Mouse (Mus musculus) G1E (cell line): ENCODE data around the gene Hsp90aa1.

Source experiments
- CTCF ChIP-seq: IDR thresholded peaks from 2 replicates; pipeline ENCODE4 v1.5.1; 2012; ENCODE audit warnings: low read depth, low read length, inconsistent platforms, mixed read lengths
- GATA1 ChIP-seq: IDR thresholded peaks from 2 replicates; pipeline ENCODE4 v1.6.1; 2012; ENCODE audit warnings: borderline replicate concordance, low read length, inconsistent platforms, mixed read lengths

DNA sequence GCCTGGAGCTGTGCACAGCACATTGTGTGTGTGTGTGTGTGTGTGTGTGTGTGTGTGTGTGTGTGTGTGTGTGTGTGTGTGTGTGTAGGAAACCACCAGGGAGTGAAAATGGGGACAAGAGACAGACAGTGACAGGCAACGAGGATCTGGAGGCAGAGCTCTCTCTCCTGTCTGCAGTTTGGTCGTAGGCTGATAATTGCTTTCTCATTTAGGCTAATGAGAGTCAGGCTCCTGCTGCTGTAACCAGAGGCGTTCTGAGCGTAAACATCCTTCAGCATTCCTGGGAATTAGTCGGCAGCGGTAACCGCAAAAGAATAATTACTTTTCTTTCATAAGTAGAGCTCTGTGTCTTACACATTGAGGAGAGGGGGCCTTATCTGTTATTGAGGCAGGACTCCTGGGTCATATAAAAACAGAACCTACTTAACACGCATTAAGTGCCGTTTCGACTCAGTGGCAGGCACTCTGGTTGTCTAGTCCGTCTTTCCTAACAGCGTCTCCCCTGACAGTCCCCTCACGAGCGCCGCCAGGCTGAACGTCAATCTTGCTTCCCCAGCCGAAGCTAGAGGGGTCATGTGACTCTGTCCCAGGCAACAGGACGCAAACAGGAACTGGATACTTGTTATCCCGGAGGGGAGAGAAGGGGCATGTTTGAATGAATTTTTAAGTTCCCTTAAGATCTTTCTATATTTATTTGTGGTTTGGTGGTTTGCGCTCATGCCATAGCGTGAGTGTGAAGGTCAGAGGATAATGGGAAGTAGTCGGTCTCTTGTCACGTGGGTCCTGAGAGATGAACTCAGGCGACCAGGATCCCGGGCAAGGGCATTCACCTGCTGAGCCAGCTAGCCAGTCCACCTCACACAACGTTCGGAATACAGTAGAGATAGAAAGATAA is 4.1 kb upstream of the Hsp90aa1 start:
- TF ChIP-seq GATA1 = no peak
- TF ChIP-seq CTCF = no peak
